Mouse (Mus musculus): ENCODE data around the gene Baz2b. TPM values are rescaled to one million over a fixed set of nuclear protein-coding genes. Genes with fewer than 3 reads are reported as not detected.

The Baz2b gene
- total RNA-seq, 2 experiments from 2014 or later, result 55.6 to 60.3 TPM

DNA sequence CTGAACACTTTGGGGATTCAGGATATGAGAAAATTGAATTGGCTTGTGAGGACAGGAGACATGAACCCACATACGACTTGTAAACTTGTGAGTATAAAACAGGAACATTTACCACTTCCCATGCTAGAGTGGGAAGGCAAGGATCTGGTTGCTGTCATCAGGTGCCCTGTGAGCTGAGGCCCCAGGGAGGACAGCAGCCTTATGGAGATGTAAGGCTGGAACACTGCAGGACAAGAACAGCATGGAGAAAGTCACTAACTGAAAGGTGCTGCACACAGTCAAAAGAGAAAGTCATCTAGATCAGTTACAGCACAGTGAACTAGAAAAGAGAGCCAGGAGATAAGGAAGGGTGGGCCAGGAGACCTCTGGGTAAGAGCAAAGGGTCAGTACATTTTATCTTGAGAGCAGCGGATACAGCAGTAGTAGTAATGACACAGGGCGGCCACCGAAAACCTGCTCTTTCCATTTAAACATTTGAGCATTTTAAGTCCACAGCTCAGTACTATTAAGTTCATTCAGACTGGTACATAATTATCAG, 236.5 kb downstream of the Baz2b start:
- intact Hi-C loops (cut with DNase I), result no loop called here
- no peak for DNase-seq

GRCm38 (mm10) chr2:59970511-59970910, 239.1 kb downstream of the Baz2b start:
- no peak for DNase-seq
- intact Hi-C loops (cut with DNase I), result no loop called here

- intact Hi-C loops (cut with DNase I), result no loop called here
- DNase-seq, result no peak
These were observed 240.5 kb downstream of the Baz2b start for GRCm38 (mm10) chr2:59969099-59969498.

GRCm38 (mm10) chr2:59968593-59968992, 241.0 kb downstream of the Baz2b start:
- intact Hi-C loops (cut with DNase I), result no loop called here
- no peak for DNase-seq

DNA sequence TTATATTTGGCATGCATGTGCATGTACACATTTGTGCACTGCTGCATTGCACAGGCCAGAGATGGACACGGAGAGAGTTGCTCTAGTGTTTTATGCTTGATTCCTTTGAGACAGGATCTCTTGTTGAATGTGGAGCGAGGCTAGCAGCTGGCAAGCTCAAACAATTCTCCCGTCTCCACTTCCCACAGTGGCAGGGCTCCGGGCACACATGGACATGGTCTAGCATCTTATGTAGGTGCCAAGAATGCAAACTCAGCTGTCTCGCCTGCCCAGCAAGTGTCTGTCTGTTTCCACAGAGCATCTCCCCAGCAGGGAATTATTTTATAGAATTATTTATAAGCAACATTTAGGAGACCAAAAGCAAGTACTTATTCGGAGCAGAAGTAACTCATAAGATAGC, 243.2 kb downstream of the Baz2b start:
- intact Hi-C loops (cut with DNase I), result no loop called here
- DNase-seq, result no peak

- intact Hi-C loops (cut with DNase I), result no loop called here
- no peak for DNase-seq
These were observed 246.6 kb downstream of the Baz2b start for GRCm38 (mm10) chr2:59963011-59963410.

DNA sequence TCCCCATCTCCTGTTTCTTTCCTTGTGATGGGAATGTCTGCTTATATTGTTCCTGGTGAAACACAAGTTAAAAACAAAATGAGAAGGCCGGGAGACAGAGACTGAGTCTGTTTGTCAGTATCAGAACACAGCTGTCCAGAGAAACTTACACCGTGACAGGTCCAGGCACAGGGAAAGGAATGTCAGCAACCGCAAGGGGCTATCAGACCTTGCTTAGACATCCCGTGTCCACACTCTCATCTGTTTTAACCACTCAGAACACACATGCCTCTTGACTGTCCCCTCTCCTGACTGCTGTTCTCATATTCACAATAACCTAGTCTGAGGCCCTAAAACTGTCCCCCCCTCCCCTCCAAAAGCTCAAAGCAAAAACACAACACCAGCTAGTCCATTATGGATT, 247.1 kb downstream of the Baz2b start:
- intact Hi-C loops (cut with DNase I), result no loop called here

GRCm38 (mm10) chr2:59960495-59960772, 249.2 kb downstream of the Baz2b start:
- no peak for DNase-seq
- intact Hi-C loops (cut with DNase I), result no loop called here

More for the DNA sequence above, 247.1 kb downstream of the Baz2b start:
- no peak for DNase-seq

DNA sequence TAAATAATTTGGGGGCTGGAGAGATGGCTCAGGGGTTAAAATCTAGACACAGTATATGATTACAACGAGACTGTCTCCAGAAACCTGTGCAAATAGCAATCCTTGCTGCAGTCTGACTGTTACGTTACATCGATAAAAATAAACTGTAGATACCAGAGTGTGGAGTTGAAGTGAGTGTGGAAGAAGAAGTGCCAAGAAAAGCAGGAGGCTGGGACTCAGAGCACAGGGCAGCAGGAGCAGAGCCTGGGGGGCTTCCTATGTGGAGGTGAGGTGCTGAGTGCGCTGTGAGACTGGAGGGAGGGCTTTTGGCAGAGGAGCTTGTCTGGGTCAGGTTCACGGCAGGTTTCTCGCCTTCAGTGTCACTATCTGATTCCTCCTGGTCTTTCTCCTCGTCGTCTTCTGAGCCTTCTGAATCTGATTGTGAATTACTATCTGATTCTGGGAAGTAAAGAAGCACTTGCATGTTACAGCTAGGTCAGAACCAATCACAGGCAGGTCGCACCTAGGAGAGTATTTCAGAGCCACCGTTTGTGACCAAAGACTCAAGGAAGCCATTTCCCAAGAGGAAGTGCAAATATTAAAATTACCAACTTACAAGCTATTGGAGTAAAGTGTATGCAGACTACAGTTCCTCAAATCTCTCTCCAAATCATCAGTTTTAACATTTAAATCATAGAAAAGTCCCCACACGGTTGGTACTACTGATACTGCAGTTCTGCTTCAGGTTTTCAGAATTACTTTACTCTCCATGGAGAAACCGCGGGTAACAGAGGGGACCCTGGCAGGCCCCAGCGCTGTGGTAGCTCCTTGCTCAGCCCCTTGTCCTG, 249.8 kb downstream of the Baz2b start:
- peak in 1 of 2 experiments; percentile 27 for DNase-seq
- intact Hi-C loops (cut with DNase I), result loop anchor here (5.0 kb wide), 1 partner anchor 162 kb away; no protein-coding TSS in a partner anchor

DNA sequence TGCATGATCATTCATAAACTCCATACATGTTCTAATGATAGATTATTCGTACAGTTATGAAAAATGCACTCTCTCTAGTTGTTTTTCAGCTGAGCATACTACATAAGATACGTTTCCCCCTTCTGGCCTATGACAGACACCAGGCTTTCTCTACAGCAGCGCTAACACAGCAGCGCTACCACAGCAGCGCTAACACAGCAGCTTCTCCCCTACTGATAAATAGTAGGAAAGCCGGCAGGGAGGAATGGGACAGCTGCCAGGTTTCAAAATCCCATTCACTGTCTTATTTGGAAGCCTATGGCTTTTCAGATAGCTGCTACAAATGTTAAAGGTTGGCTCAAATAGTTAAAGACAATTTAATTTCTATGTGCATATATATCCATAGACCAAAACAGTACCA, 251.1 kb downstream of the Baz2b start:
- intact Hi-C loops (cut with DNase I), result loop anchor here (5.0 kb wide), 1 partner anchor 164 kb away; no protein-coding TSS in a partner anchor
- peak; percentile 48 to 55 for DNase-seq

- intact Hi-C loops (cut with DNase I), result loop anchor here (5.0 kb wide), 1 partner anchor 166 kb away; no protein-coding TSS in a partner anchor
- DNase-seq, result no peak
These were observed 253.7 kb downstream of the Baz2b start for GRCm38 (mm10) chr2:59955916-59956315.

DNA sequence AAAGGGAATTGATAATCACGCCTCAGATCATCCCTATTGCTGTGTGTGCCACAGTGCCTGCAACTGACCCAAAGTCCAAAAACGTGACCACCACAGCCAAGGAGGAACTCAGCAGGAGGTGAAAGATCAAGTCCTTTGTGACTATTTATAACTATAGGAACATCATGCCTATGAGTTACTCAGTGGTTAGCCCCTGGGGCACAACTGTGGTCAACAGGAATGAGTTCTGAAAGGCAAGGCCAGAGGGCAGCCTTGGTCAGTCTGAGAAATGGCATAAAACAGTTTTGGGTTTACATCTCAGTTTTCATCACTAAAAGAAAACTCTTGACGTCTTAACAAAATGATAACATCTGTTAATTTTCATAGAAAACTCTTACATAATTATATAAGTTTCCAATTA, 254.8 kb downstream of the Baz2b start:
- DNase-seq, result no peak

DNA sequence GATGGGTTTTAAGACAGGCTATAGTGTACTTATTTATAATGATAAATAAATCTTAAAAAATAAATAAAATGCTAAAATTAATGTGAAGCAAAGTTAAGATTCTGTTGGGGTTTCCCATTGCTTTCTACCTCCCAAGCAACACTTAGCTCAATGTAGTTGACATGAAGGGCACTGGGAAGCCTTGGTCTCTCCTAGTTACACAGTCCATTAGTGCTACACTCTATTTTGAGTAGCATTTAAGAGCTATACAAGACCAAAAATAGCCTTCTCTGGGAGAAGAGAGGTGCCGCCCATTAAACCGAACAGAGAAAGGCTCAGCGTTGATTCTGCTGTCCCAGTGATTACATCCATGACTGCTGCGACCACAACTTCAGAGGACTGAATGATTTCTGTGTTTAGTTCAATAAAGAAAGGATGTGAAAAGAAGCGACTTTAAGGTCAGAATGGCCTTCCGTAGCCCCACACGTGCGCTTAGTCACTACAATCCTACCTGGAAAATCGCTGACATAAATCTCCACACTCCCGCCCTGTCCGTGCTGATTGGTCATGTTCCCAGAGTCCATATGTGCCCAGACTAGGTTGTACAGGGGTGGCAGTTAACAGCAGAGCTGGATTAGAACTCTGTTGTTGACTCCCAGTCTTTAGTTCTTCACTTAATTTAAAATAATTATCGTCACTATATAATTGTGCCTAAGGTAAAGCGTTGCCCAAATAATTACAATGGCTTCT, 257.2 kb downstream of the Baz2b start:
- intact Hi-C loops (cut with DNase I), result loop anchor here (5.0 kb wide), 1 partner anchor 1500 kb away; no protein-coding TSS in a partner anchor
- no peak for DNase-seq

More for the DNA sequence above, 254.8 kb downstream of the Baz2b start:
- intact Hi-C loops (cut with DNase I), result loop anchor here (5.0 kb wide), 2 partner anchors 168 to 1498 kb away; no protein-coding TSS in a partner anchor

DNA sequence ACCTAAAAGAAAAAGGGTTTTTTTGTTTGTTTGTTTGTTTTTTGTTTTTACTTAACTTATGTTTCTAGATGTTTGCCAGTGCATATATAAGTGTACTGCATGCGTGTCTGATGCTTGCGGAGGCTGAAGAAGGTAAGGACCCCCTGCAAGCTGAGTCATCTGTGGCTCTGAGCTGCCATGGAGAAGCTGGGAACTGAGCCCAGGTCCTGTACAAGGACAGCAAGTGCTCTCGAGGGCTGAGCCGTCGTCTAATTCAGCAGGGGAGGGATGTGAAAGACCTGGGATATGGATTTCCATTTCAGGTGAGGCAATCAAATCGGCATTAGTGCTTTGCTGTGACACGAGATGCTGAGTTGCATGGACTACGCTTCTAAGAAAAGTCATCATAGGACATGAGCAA, 257.9 kb downstream of the Baz2b start:
- no peak for DNase-seq
- intact Hi-C loops (cut with DNase I), result loop anchor here (5.0 kb wide), 1 partner anchor 1501 kb away; no protein-coding TSS in a partner anchor

DNA sequence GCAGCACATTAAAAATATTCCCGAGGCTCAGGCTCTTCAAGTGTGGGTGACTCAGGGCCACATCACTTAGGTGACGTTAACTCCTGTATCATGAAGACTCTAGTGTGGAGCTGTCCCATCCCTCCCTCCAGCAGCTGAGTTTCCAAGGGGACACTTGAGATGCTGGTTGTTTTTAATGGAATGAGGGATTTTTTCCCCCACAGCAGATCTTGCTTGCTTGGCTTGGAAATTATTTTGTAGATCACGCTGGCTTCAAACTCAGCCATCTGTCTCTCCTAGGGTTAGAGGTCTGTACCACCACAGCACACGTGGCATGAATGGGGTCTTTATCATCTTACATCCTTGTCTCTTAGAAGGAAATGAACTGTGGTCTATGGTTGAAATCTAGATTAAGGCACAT, 258.5 kb downstream of the Baz2b start:
- no peak for DNase-seq
- intact Hi-C loops (cut with DNase I), result loop anchor here (5.0 kb wide), 1 partner anchor 1501 kb away; no protein-coding TSS in a partner anchor

DNA sequence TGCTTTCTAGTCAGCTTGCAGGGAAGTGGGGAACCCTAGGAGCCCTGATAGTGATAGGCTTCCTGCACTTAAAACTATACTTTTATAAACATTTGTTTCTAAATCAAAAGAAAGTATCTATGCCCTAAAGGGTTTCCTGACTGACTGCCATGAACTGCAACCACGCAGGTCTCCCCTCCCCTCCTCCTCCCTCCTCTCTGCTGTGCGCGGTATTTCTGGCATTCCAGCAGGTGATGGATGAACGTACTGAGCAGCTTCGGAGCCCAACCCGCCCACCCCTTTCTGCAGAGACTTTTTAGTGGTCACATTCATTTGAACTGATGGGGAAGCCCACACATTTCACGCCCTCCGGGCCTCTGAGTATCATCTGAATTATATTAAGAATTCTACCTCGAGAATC, 273.3 kb downstream of the Baz2b start:
- intact Hi-C loops (cut with DNase I), result no loop called here
- no peak for DNase-seq

DNA sequence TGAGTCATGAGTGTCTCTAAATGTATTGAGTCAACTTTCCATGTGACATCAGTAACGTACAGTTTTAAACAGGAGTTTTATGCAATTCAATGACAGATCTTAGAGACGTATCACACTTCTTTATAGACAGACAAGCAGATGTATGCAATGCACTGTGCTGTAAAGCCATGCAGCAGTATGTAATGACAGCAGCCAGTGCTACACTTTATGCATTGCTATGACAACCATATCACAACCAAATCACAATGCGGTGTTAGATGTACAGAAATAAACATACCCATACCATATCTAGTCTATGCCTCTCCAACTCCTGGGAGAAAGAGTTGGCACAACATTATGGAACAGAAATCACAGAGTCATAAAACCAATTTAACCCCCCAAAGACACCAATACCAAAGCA, 276.5 kb downstream of the Baz2b start:
- intact Hi-C loops (cut with DNase I), result no loop called here
- no peak for DNase-seq

DNA sequence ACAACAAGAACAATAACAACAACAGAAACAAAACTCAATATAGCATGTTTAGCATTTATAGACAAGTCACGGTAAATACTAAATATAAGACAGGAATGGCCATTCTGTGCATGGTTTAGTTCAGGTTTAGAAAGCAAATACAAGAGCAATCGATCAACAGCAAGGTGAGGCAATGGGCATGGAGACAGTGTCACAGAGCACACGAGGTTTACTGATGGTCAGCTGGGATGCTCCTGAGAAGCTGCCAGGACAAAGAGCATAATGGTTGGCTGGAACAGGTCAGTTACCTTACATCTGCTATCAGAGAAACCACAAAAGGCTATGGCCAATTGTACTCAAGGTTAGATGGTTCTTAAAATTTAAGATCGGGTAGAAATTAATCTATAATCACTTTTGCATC, 277.4 kb downstream of the Baz2b start:
- no peak for DNase-seq
- intact Hi-C loops (cut with DNase I), result no loop called here

- intact Hi-C loops (cut with DNase I), result loop anchor here (10.0 kb wide), 1 partner anchor 501 kb away; no protein-coding TSS in a partner anchor
These were observed 296.0 kb downstream of the Baz2b start for GRCm38 (mm10) chr2:59913610-59914009.

GRCm38 (mm10) chr2:59908048-59908447, 301.6 kb downstream of the Baz2b start:
- intact Hi-C loops (cut with DNase I), result no loop called here
- no peak for DNase-seq

More at GRCm38 (mm10) chr2:59913610-59914009, 296.0 kb downstream of the Baz2b start:
- no peak for DNase-seq

GRCm38 (mm10) chr2:59904007-59904406, 305.6 kb downstream of the Baz2b start:
- intact Hi-C loops (cut with DNase I), result loop anchor here (5.0 kb wide), 1 partner anchor 377 kb away; no protein-coding TSS in a partner anchor
- DNase-seq, result no peak
